Mouse (Mus musculus) liver, embryonic 15.5 days (tissue): ENCODE results near the gene Creb5. TPM values are rescaled to one million over a fixed set of nuclear protein-coding genes. Genes with fewer than 3 reads are reported as not detected.

Experiments used
- ATAC-seq: fragments of 200-750 bp; cut with Nextera tagmentation; 2 replicates; pipeline ENCODE4 v1.8.0; 2017; ENCODE audit warnings: moderate number of reproducible peaks, mild to moderate bottlenecking, moderate library complexity; ENCODE audit not compliant: insufficient read depth
- H3K27ac ChIP-seq: fragments of 300-500 bp; sonication (generic); replicated peaks from 2 replicates; pipeline ENCODE4 v1.5.1; 2015; ENCODE audit warnings: mild to moderate bottlenecking, inconsistent platforms
- H3K27me3 ChIP-seq: fragments of 300-500 bp; sonication (generic); 2 replicates; pipeline ENCODE4 v1.6.1; 2015; ENCODE audit warnings: mild to moderate bottlenecking, inconsistent platforms
- H3K36me3 ChIP-seq: fragments of 300-500 bp; sonication (generic); replicated peaks from 2 replicates; pipeline ENCODE4 v1.6.1; 2015; ENCODE audit warnings: moderate library complexity, mild to moderate bottlenecking, inconsistent platforms
- H3K4me1 ChIP-seq: fragments of 300-500 bp; sonication (generic); replicated peaks from 2 replicates; pipeline ENCODE4 v1.6.1; 2015; ENCODE audit warnings: inconsistent platforms
- H3K4me2 ChIP-seq: fragments of 300-500 bp; sonication (generic); 2 replicates; pipeline ENCODE4 v1.6.1; 2015; ENCODE audit warnings: moderate library complexity, mild to moderate bottlenecking, inconsistent platforms
- H3K4me3 ChIP-seq: fragments of 300-500 bp; sonication (generic); replicated peaks from 2 replicates; pipeline ENCODE4 v1.5.1; 2015; ENCODE audit warnings: mild to moderate bottlenecking, inconsistent platforms
- H3K9ac ChIP-seq: fragments of 300-500 bp; sonication (generic); 2 replicates; pipeline ENCODE4 v1.6.1; 2015; ENCODE audit warnings: moderate library complexity, mild to moderate bottlenecking, inconsistent platforms
- H3K9me3 ChIP-seq: fragments of 300-500 bp; sonication (generic); replicated peaks from 2 replicates; pipeline ENCODE4 v1.6.1; 2016; ENCODE audit warnings: inconsistent platforms
- WGBS: fragments of 180-500 bp; shearing (Covaris S2); methylation state at CpG from one replicate; pipeline ENCODE4 v1.1.7; 2015; ENCODE audit warnings: mixed read lengths; ENCODE audit not compliant: insufficient replicate concordance; 5-methylcytosine and 5-hydroxymethylcytosine counted together
- polyA plus RNA-seq: library from polyadenylated mRNA; unstranded; fragments of >200 nt; fragmentation: Nextera tagmentation; extraction: Ambion mirVana; gene quantifications from 2 replicates; pipeline ENCODE4 v1.2.1, GENCODE M21; 2015

Creb5 gene
- polyA plus RNA-seq, 1 experiment from 2014 or later, result 0.33 TPM

GRCm38 (mm10) chr6:53447479-53447878 is 160.4 kb downstream of the Creb5 start:
- Histone ChIP-seq H3K4me3 (no peak overlapping the region), H3K9me3 (no peaks in the 10 kb centered on the region), H3K9ac (no peak overlapping the region), H3K36me3 (no peaks in the 10 kb centered on the region), H3K4me2 (no peak overlapping the region), H3K4me1 (0 out of 2 replicates have a peak, but pooled peaks cover 9% of the 10 kb centered on the region), H3K27ac (no peak overlapping the region), H3K27me3 (peaks cover 26% of the 10 kb centered on the region)
- WGBS, result 59% methylated on average over 9 of the region's 9 CpGs
- no peak for ATAC-seq

GRCm38 (mm10) chr6:53448317-53448870 is 161.3 kb downstream of the Creb5 start:
- WGBS, result 27% methylated on average over 9 of the region's 9 CpGs
- Histone ChIP-seq H3K4me3 (no peak overlapping the region), H3K4me1 (0 out of 2 replicates have a peak, but pooled peaks cover 9% of the 10 kb centered on the region), H3K27ac (no peak overlapping the region), H3K36me3 (no peaks in the 10 kb centered on the region), H3K9me3 (no peaks in the 10 kb centered on the region), H3K4me2 (no peak overlapping the region), H3K9ac (no peak overlapping the region), H3K27me3 (peaks cover 26% of the 10 kb centered on the region)
- no peak for ATAC-seq

- H3K4me1 ChIP-seq, result 0 out of 2 replicates have a peak, but pooled peaks cover 9% of the 10 kb centered on the region
- ATAC-seq, result no peak
- H3K36me3 ChIP-seq, result no peaks in the 10 kb centered on the region
- no peak overlapping the region for H3K9ac ChIP-seq
- no peak overlapping the region for H3K27ac ChIP-seq
- no peaks in the 10 kb centered on the region for H3K9me3 ChIP-seq
- H3K4me2 ChIP-seq, result no peak overlapping the region
- H3K4me3 ChIP-seq, result no peak overlapping the region
- WGBS, result 46% methylated on average over 9 of the region's 9 CpGs
- H3K27me3 ChIP-seq, result peaks cover 32% of the 10 kb centered on the region
Measured at GRCm38 (mm10) chr6:53449437-53450173, 162.5 kb downstream of the Creb5 start.

DNA sequence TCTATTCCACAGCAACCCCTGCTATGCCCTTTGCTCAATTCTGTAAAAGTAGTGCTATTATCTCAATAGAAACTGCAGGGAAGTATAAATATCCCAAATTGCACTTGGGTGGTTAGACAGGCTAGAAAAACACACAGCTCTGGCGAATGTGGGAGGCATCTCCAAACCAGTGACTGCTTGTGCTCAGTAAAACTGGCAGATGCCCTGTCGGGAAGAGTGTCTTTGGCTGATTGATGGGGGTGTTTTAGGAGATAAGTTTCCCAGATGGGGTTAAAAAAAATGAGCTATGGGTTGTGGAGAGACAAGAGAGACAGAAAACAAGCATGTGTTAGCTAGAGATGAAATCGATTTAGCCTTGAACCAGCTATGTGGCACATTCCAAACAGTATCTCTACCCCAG is 163.4 kb downstream of the Creb5 start:
- 32% methylated on average over 3 of the region's 3 CpGs for WGBS
- ATAC-seq, result no peak
- Histone ChIP-seq H3K36me3 (no peaks in the 10 kb centered on the region), H3K27me3 (peaks cover 38% of the 10 kb centered on the region), H3K4me3 (no peak overlapping the region), H3K9me3 (no peaks in the 10 kb centered on the region), H3K27ac (no peak overlapping the region), H3K4me1 (0 out of 2 replicates have a peak, but pooled peaks cover 9% of the 10 kb centered on the region), H3K4me2 (no peak overlapping the region), H3K9ac (no peak overlapping the region)

DNA sequence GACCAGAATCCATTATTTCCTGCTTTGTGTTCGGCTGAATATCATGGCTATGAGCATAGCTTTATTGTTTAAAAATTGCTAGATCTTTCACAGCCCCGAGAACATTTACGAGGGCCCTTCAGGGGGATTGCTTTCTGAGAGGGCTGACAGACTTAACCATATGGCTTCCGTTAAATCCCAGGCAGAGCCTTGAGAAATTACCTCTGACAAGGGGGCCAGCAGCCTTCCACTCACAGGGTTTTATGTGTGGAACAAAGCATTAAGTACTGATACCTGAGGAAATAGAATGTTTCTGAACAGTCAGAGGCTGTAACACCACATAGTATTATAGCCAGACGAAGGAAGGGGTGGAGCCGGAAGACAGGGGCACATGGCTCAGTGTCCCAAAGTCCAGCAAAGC is 165.2 kb downstream of the Creb5 start:
- no peak overlapping the region for H3K4me3 ChIP-seq
- H3K9ac ChIP-seq, result no peak overlapping the region
- peaks cover 36% of the 10 kb centered on the region for H3K27me3 ChIP-seq
- no peaks in the 10 kb centered on the region for H3K9me3 ChIP-seq
- 38% methylated on average over 6 of the region's 6 CpGs for WGBS
- no peaks in the 10 kb centered on the region for H3K36me3 ChIP-seq
- ATAC-seq, result no peak
- no peak overlapping the region for H3K4me2 ChIP-seq
- H3K4me1 ChIP-seq, result 0 out of 2 replicates have a peak, but pooled peaks cover 9% of the 10 kb centered on the region
- H3K27ac ChIP-seq, result no peak overlapping the region

GRCm38 (mm10) chr6:53455442-53455841 is 168.4 kb downstream of the Creb5 start:
- H3K4me1 ChIP-seq, result no peaks in the 10 kb centered on the region
- no peak overlapping the region for H3K4me2 ChIP-seq
- H3K9ac ChIP-seq, result no peak overlapping the region
- WGBS, result 38% methylated on average over 4 of the region's 4 CpGs
- no peak for ATAC-seq
- no peaks in the 10 kb centered on the region for H3K36me3 ChIP-seq
- no peak overlapping the region for H3K4me3 ChIP-seq
- no peaks in the 10 kb centered on the region for H3K9me3 ChIP-seq
- H3K27me3 ChIP-seq, result peaks cover 26% of the 10 kb centered on the region
- no peak overlapping the region for H3K27ac ChIP-seq

DNA sequence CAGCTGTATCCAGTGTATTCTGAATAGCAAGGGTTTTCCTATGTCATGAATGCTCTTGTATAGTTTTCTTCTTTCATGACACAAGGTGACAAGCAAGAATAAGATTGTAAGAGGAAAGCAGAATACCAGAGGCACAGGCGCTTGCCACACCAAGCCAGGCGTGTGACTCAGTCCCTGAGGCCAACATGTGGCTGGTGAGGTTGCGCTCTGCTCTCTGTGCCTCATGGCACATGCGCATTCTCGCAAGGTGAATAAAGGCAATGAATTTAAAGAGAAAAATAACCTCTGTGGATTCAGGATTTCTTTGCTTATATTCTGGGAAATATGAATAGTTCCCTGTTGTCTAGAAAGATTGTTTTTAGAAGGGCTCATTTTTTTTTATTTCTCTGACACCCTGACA is 169.0 kb downstream of the Creb5 start:
- 75% methylated on average over 5 of the region's 5 CpGs for WGBS
- Histone ChIP-seq H3K9me3 (no peaks in the 10 kb centered on the region), H3K4me1 (no peaks in the 10 kb centered on the region), H3K36me3 (no peaks in the 10 kb centered on the region), H3K4me3 (no peak overlapping the region), H3K27ac (no peak overlapping the region), H3K4me2 (no peak overlapping the region), H3K27me3 (peaks cover 26% of the 10 kb centered on the region), H3K9ac (no peak overlapping the region)
- ATAC-seq, result no peak

GRCm38 (mm10) chr6:53459995-53460747 is 173.1 kb downstream of the Creb5 start:
- no peak overlapping the region for H3K4me3 ChIP-seq
- H3K36me3 ChIP-seq, result no peaks in the 10 kb centered on the region
- no peaks in the 10 kb centered on the region for H3K4me1 ChIP-seq
- no peak for ATAC-seq
- H3K27me3 ChIP-seq, result peaks cover 4% of the 10 kb centered on the region; the same call in 1 of the 2 replicates
- no peak overlapping the region for H3K4me2 ChIP-seq
- H3K9me3 ChIP-seq, result no peaks in the 10 kb centered on the region
- WGBS, result 58% methylated on average over 6 of the region's 6 CpGs
- H3K27ac ChIP-seq, result no peak overlapping the region
- H3K9ac ChIP-seq, result no peak overlapping the region

DNA sequence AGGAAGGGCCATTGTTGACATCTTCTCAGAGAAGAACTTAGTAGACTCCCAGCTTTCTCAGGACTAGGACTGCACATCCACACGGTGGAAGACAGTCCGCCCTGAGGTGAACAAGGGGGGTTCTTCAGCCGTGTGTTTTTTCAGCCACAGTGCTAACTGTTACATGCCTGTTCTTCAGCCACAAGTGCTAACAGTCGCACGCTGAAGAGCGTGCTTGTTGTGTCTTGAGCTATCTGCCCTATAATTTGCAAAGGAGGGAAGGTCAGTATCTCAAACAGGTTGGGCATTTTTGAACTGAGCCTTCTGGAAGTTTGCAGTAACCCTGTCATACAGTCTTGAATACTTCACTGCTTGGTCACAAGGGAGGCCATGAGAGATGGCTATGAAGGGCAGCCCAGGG is 174.0 kb downstream of the Creb5 start:
- no peak overlapping the region for H3K9ac ChIP-seq
- H3K27ac ChIP-seq, result no peak overlapping the region
- no peak overlapping the region for H3K4me2 ChIP-seq
- 74% methylated on average over 6 of the region's 6 CpGs for WGBS
- ATAC-seq, result no peak
- H3K27me3 ChIP-seq, result no peaks in the 10 kb centered on the region; the same call in 1 of the 2 replicates
- no peaks in the 10 kb centered on the region for H3K36me3 ChIP-seq
- H3K9me3 ChIP-seq, result no peaks in the 10 kb centered on the region
- H3K4me1 ChIP-seq, result no peaks in the 10 kb centered on the region
- no peak overlapping the region for H3K4me3 ChIP-seq

- Histone ChIP-seq H3K27me3 (no peaks in the 10 kb centered on the region; the same call in 1 of the 2 replicates), H3K9ac (no peak overlapping the region), H3K36me3 (no peaks in the 10 kb centered on the region), H3K4me2 (no peak overlapping the region), H3K9me3 (no peaks in the 10 kb centered on the region), H3K27ac (no peak overlapping the region), H3K4me3 (no peak overlapping the region), H3K4me1 (no peaks in the 10 kb centered on the region)
- no peak for ATAC-seq
- 56% methylated on average over 12 of the region's 12 CpGs for WGBS
Measured at GRCm38 (mm10) chr6:53461775-53462770, 175.0 kb downstream of the Creb5 start.
